Mouse (Mus musculus): Measurements from ENCODE around the gene Smg6.

Gene Smg6

DNA sequence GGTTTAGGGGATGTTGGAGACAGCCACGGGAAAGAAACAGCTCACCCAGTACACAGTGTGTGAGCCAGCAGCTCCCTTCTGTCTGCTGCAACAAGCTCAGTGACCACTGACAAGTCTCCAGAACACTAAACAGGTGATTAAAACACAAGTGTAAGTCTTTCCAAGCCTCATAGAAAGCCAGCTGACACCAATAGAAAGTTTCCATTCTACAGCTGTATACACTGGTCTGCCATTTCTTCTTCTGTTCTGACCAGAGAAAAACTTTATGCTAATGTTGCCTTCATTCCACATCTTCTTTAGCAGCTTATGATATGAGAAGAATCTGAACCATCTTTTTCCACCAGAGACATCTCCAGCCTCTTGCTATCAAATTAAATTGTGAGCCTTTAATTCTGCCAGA lies 195.7 kb downstream of the Smg6 start:
- TF ChIP-seq CTCF (conservative IDR thresholded peaks at IDR 0.05; ENCODE audit: low read length), result no peak
- TF ChIP-seq NANOG (IDR thresholded peaks at IDR 0.05; ENCODE audit: borderline replicate concordance, low read length), result no peak
- no peak for TF ChIP-seq POU5F1 (IDR thresholded peaks at IDR 0.05; ENCODE audit: borderline replicate concordance, low read length)
- Histone ChIP-seq H3K9me3 (ENCODE audit: low read length) (no peaks in the 10 kb centered on the region), H3K4me3 (replicated peaks; ENCODE audit: low read length) (no peak overlapping the region), H3K36me3 (ENCODE audit: insufficient read depth, low read length) (no peaks in the 10 kb centered on the region), H3K27me3 (ENCODE audit: insufficient read depth, low read length) (no peaks in the 10 kb centered on the region), H3K4me1 (replicated peaks; ENCODE audit: low read depth, low read length) (peaks cover 8% of the 10 kb centered on the region; the same call in 1 of the 2 replicates)

DNA sequence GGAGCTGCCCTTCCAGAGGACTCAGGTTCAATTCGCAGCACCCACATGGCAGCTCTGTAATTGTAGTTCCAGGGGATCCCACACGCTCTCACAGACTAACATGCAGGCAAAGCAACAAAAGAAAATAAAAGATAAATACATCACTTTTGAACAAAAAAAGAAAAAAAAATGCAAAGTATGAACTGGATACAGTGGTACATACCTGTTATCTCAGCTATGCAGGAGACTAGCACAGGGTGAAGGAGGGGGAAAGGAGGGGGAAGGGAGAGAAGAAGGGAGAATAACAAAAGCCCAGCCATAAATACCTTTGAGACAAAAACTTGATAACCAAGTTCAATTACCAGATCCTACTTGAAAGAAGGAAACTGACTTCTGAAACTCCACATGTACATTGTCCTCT lies 198.8 kb downstream of the Smg6 start:
- TF ChIP-seq POU5F1 (IDR thresholded peaks at IDR 0.05; ENCODE audit: borderline replicate concordance, low read length), result no peak
- TF ChIP-seq CTCF (conservative IDR thresholded peaks at IDR 0.05; ENCODE audit: low read length), result no peak
- TF ChIP-seq NANOG (IDR thresholded peaks at IDR 0.05; ENCODE audit: borderline replicate concordance, low read length), result no peak
- Histone ChIP-seq H3K27me3 (ENCODE audit: insufficient read depth, low read length) (no peaks in the 10 kb centered on the region), H3K36me3 (ENCODE audit: insufficient read depth, low read length) (no peaks in the 10 kb centered on the region), H3K4me3 (replicated peaks; ENCODE audit: low read length) (no peak overlapping the region), H3K9me3 (ENCODE audit: low read length) (no peaks in the 10 kb centered on the region), H3K4me1 (replicated peaks; ENCODE audit: low read depth, low read length) (peaks cover 6% of the 10 kb centered on the region; the same call in 1 of the 2 replicates)

DNA sequence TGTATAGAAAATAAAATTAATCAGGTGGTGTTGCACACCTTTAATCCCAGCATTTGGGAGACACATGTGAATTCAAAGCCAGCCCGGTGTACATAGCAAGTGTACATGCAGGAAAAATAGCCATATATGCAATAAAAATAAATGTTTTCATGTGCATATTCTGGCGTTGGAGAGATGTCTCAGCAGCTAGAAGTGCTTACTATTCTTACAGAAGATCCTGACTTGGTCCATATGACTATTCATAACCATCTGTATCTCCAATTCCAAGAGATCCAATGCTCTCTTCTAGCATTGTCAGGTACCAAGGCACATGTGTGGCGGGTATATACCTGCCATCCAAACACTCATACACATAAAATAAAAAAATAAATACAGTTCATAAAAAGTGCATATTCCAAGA lies 200.8 kb downstream of the Smg6 start:
- Histone ChIP-seq H3K27me3 (ENCODE audit: insufficient read depth, low read length) (no peaks in the 10 kb centered on the region), H3K36me3 (ENCODE audit: insufficient read depth, low read length) (no peaks in the 10 kb centered on the region), H3K9me3 (ENCODE audit: low read length) (no peaks in the 10 kb centered on the region), H3K4me3 (replicated peaks; ENCODE audit: low read length) (no peak overlapping the region), H3K4me1 (replicated peaks; ENCODE audit: low read depth, low read length) (no peaks in the 10 kb centered on the region)
- TF ChIP-seq NANOG (IDR thresholded peaks at IDR 0.05; ENCODE audit: borderline replicate concordance, low read length) (no peak), CTCF (conservative IDR thresholded peaks at IDR 0.05; ENCODE audit: low read length) (no peak), POU5F1 (IDR thresholded peaks at IDR 0.05; ENCODE audit: borderline replicate concordance, low read length) (no peak)

DNA sequence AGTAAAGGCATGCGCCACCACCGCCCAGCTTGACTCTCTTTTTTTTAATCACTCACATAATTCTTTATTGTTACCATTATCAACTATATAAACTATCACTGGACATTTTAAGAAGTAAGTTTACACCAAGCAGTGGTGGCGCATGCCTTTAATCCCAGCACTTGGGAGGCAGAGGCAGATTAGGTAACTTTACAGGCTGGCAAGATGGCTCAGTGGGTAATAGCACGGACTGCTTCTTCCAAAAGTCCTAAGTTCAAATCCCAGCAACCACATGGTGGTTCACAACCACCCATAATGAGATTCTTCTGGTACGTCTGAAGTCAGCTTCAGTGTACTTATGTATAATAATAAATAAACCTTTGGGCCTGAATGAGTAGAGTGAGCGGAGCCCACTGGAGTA lies 203.9 kb downstream of the Smg6 start:
- peaks cover 12% of the 10 kb centered on the region for H3K4me1 ChIP-seq (replicated peaks; ENCODE audit: low read depth, low read length)

DNA sequence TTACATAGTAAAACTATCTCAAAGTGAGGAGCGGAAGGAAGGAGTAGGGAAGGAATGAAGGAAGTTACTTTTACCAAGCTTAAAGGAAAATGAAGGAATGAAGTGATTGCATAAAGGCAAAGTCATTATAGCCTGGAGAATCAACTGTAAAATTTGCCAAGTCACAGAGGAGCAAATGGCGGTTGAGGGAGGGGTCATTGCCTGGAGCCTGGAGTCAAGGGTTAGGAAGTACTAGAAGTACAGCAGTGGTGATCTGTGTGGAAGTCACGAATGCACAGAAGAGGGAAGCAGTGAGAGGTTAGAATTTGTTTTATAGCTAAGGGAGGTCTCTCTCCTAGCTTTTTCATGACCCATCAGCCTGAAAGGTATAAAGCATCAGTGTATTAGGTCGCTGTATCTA lies 205.7 kb downstream of the Smg6 start:
- Histone ChIP-seq H3K4me3 (replicated peaks; ENCODE audit: low read length) (no peak overlapping the region), H3K9me3 (ENCODE audit: low read length) (no peaks in the 10 kb centered on the region), H3K4me1 (replicated peaks; ENCODE audit: low read depth, low read length) (peaks cover 12% of the 10 kb centered on the region), H3K27me3 (ENCODE audit: insufficient read depth, low read length) (no peaks in the 10 kb centered on the region), H3K36me3 (ENCODE audit: insufficient read depth, low read length) (peaks cover 6% of the 10 kb centered on the region; the same call in 1 of the 2 replicates)
- TF ChIP-seq CTCF (conservative IDR thresholded peaks at IDR 0.05; ENCODE audit: low read length), result no peak
- no peak for TF ChIP-seq NANOG (IDR thresholded peaks at IDR 0.05; ENCODE audit: borderline replicate concordance, low read length)
- TF ChIP-seq POU5F1 (IDR thresholded peaks at IDR 0.05; ENCODE audit: borderline replicate concordance, low read length), result no peak

More for the DNA sequence above, 203.9 kb downstream of the Smg6 start:
- Histone ChIP-seq H3K4me3 (replicated peaks; ENCODE audit: low read length) (no peak overlapping the region), H3K9me3 (ENCODE audit: low read length) (no peaks in the 10 kb centered on the region), H3K36me3 (ENCODE audit: insufficient read depth, low read length) (0 out of 2 replicates have a peak, but pooled peaks cover 3% of the 10 kb centered on the region), H3K27me3 (ENCODE audit: insufficient read depth, low read length) (no peaks in the 10 kb centered on the region)
- no peak for TF ChIP-seq NANOG (IDR thresholded peaks at IDR 0.05; ENCODE audit: borderline replicate concordance, low read length)
- no peak for TF ChIP-seq CTCF (conservative IDR thresholded peaks at IDR 0.05; ENCODE audit: low read length)
- TF ChIP-seq POU5F1 (IDR thresholded peaks at IDR 0.05; ENCODE audit: borderline replicate concordance, low read length), result no peak

DNA sequence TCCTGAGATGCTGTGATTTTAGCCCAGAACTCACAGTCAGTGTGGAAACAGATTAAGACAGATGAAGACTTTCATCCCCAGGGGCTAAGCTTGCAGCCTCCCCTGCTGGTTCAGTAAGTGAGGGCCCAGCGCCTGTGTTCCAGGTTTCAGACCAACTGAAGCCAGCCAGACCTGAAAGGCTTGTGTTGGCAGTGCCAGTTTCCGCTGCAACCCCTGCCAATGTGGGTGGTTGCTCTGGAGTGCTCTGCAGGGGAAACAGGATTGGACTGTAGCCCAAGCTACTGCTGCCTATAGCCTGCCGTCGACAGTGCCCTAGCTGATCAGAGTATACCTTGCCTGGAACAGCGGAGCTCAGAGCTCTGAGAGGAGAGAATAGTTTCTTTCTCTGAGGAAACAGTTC lies 206.7 kb downstream of the Smg6 start:
- TF ChIP-seq NANOG (IDR thresholded peaks at IDR 0.05; ENCODE audit: borderline replicate concordance, low read length) (no peak), POU5F1 (IDR thresholded peaks at IDR 0.05; ENCODE audit: borderline replicate concordance, low read length) (no peak), CTCF (conservative IDR thresholded peaks at IDR 0.05; ENCODE audit: low read length) (no peak)
- Histone ChIP-seq H3K4me1 (replicated peaks; ENCODE audit: low read depth, low read length) (peaks cover 20% of the 10 kb centered on the region), H3K36me3 (ENCODE audit: insufficient read depth, low read length) (peaks cover 8% of the 10 kb centered on the region; the same call in 1 of the 2 replicates), H3K9me3 (ENCODE audit: low read length) (no peaks in the 10 kb centered on the region), H3K27me3 (ENCODE audit: insufficient read depth, low read length) (no peaks in the 10 kb centered on the region), H3K4me3 (replicated peaks; ENCODE audit: low read length) (no peak overlapping the region)

DNA sequence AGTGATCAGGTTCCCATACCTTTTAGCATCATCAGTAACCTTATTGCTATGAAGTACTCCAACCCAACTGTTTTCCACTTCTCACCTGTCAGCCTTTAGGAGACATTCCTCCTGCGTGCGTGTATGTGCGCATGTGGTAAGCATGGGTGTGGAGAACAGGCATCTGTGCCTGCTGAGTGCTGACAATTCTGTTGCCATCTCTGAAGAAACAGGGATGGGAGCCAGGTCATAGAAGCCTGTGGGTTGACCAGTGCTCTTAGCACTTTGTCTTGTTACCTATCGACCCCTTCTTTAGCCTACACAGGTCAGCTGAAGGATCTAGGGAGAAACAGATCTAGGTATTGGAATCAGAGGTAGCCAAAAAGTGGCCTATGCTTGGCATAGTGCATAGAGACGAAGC lies 207.8 kb downstream of the Smg6 start:
- Histone ChIP-seq H3K9me3 (ENCODE audit: low read length) (no peaks in the 10 kb centered on the region), H3K4me3 (replicated peaks; ENCODE audit: low read length) (no peak overlapping the region), H3K4me1 (replicated peaks; ENCODE audit: low read depth, low read length) (peaks cover 20% of the 10 kb centered on the region), H3K27me3 (ENCODE audit: insufficient read depth, low read length) (no peaks in the 10 kb centered on the region), H3K36me3 (ENCODE audit: insufficient read depth, low read length) (peaks cover 19% of the 10 kb centered on the region)
- TF ChIP-seq POU5F1 (IDR thresholded peaks at IDR 0.05; ENCODE audit: borderline replicate concordance, low read length) (no peak), NANOG (IDR thresholded peaks at IDR 0.05; ENCODE audit: borderline replicate concordance, low read length) (no peak), CTCF (conservative IDR thresholded peaks at IDR 0.05; ENCODE audit: low read length) (no peak)

DNA sequence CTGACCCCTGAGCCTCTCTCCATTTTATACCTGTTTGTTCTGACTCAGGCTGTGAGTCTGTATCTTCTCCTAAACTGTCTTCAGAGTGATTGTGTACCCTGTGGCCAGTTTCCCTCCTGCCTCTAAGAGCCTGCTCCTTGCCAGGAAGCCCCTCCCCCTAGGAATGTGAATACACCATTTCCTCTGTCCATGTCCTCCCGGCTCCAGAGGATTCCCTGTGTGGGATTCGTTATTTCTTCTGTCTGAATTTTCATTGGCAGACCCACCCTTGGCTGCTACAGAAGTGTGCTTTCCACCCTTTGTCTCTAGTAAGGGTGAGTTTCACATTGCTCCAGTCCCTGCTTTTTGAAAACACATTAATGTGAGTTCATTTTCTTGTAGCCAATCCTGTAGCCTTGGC lies 208.3 kb downstream of the Smg6 start:
- no peaks in the 10 kb centered on the region for H3K9me3 ChIP-seq (ENCODE audit: low read length)

DNA sequence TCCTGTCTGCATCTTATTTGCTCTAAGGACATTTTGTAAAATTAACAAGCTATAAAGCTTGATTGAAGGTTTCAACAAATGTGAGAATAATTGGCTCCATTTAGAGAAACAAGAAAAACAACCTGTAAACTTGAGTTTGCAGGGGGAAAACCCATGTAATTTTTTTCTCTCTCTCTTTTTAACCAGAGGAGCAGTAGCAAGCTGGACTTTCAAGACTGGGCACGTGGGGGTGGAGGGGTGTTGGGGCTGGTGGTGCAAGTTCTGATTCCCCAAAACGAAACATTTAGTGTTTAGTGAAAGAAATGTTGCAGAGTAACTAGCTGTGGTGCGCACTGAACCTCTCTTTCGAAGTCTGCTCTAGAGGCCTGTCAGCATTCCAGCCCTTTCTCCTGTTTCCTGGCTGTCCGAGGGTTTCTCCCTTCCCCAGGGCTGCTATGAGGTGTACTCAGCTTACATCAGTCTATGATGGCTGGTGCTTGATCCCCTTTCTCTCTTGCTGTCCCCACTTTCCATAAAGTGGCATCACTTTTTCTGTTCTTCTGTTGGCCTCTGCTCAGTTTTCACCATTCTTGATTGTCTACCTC lies 209.0 kb downstream of the Smg6 start:
- Histone ChIP-seq H3K27me3 (ENCODE audit: insufficient read depth, low read length) (no peaks in the 10 kb centered on the region), H3K36me3 (ENCODE audit: insufficient read depth, low read length) (peaks cover 27% of the 10 kb centered on the region), H3K4me3 (replicated peaks; ENCODE audit: low read length) (no peak overlapping the region), H3K4me1 (replicated peaks; ENCODE audit: low read depth, low read length) (peaks cover 28% of the 10 kb centered on the region), H3K9me3 (ENCODE audit: low read length) (no peaks in the 10 kb centered on the region)
- TF ChIP-seq NANOG (IDR thresholded peaks at IDR 0.05; ENCODE audit: borderline replicate concordance, low read length) (no peak), CTCF (conservative IDR thresholded peaks at IDR 0.05; ENCODE audit: low read length) (no peak), POU5F1 (IDR thresholded peaks at IDR 0.05; ENCODE audit: borderline replicate concordance, low read length) (no peak)

More for the DNA sequence above, 208.3 kb downstream of the Smg6 start:
- TF ChIP-seq POU5F1 (IDR thresholded peaks at IDR 0.05; ENCODE audit: borderline replicate concordance, low read length) (no peak), CTCF (conservative IDR thresholded peaks at IDR 0.05; ENCODE audit: low read length) (no peak), NANOG (IDR thresholded peaks at IDR 0.05; ENCODE audit: borderline replicate concordance, low read length) (no peak)
- Histone ChIP-seq H3K27me3 (ENCODE audit: insufficient read depth, low read length) (no peaks in the 10 kb centered on the region), H3K36me3 (ENCODE audit: insufficient read depth, low read length) (peaks cover 22% of the 10 kb centered on the region), H3K4me1 (replicated peaks; ENCODE audit: low read depth, low read length) (peaks cover 22% of the 10 kb centered on the region), H3K4me3 (replicated peaks; ENCODE audit: low read length) (no peak overlapping the region)

Measured in E14TG2a.4 (cell line).